ENCODE assay signal across 8 mouse cellular contexts in genomic region chr15:101859735-101860170, GRCm38 (mm10). TPM values are rescaled to one million over a fixed set of nuclear protein-coding genes. Genes with fewer than 3 reads are reported as not detected.
DNase-seq lines count a peak whose midpoint lies in the region; ATAC-seq and TF ChIP-seq lines count a peak whose summit lies in the region.

No protein-coding gene starts in this region.

- DNase-seq in layer of hippocampus, adult 2 months (ENCODE audit: low spot score in 2 of 2), result peak in 1 of 2 experiments; percentile 46
- no peak for DNase-seq in layer of hippocampus, adult 9-10 months (ENCODE audit: low spot score)
- DNase-seq in embryonic facial prominence, embryonic 10.5 days (ENCODE audit: low spot score), result peak; percentile 73
- peak; percentile 41 to 50 for DNase-seq in heart, postnatal 14 days
- DNase-seq in kidney, postnatal 25 days, result peak; percentile 53 to 64
- peak; percentile 66 for DNase-seq in lung, embryonic 14.5 days
- DNase-seq in yolk sac, embryonic 10.5 days (ENCODE audit: low spot score), result peak; percentile 14

- under 1% methylated on average over 33 of the region's 33 CpGs for WGBS in embryonic facial prominence, embryonic 10.5 days
- WGBS in lung, embryonic 14.5 days, result under 1% methylated on average over 33 of the region's 33 CpGs
- under 1% methylated on average over 33 of the region's 33 CpGs for WGBS in neural tube, embryonic 15.5 days

- intact Hi-C loops in heart, postnatal 14 days (cut with DNase I), result no loop called here

- peak; percentile 49; the same call in 1 of the 2 replicates for ATAC-seq in lung, embryonic 14.5 days (ENCODE audit: insufficient read depth)
- peak; percentile 50; the same call in 1 of the 2 replicates for ATAC-seq in neural tube, embryonic 15.5 days (ENCODE audit: low FRiP score)

- peak overlapping the region; percentile 73 for H3K27ac ChIP-seq in layer of hippocampus, adult 2 months
- peak overlapping the region; percentile 55 for H3K27ac ChIP-seq in embryonic facial prominence, embryonic 10.5 days (replicated peaks)
- H3K27ac ChIP-seq in lung, embryonic 14.5 days (ENCODE audit: low read depth), result no peak overlapping the region
- H3K27ac ChIP-seq in neural tube, embryonic 15.5 days (replicated peaks), result no peak overlapping the region

- H3K4me3 ChIP-seq in layer of hippocampus, adult 2 months, result peak overlapping the region; percentile 52
- H3K4me3 ChIP-seq in embryonic facial prominence, embryonic 10.5 days, result peak overlapping the region; percentile 62
- peak overlapping the region; percentile 34 for H3K4me3 ChIP-seq in lung, embryonic 14.5 days (ENCODE audit: low read depth, low read length)
- H3K4me3 ChIP-seq in neural tube, embryonic 15.5 days (replicated peaks), result peak overlapping the region; percentile 48

- no peaks in the 10 kb centered on the region for H3K9me3 ChIP-seq in embryonic facial prominence, embryonic 10.5 days
- no peaks in the 10 kb centered on the region for H3K9me3 ChIP-seq in lung, embryonic 14.5 days (ENCODE audit: low read depth, low read length)
- H3K9me3 ChIP-seq in neural tube, embryonic 15.5 days (replicated peaks), result no peaks in the 10 kb centered on the region

- TF ChIP-seq CTCF in layer of hippocampus, adult 2 months (conservative IDR thresholded peaks at IDR 0.05), result no peak
- TF ChIP-seq CTCF in lung, embryonic 14.5 days (IDR thresholded peaks at IDR 0.05; ENCODE audit: low read depth), result no peak

- peak overlapping the region; percentile 38 for H3K9ac ChIP-seq in lung, embryonic 14.5 days
- peak overlapping the region; percentile 59 for H3K9ac ChIP-seq in neural tube, embryonic 15.5 days (replicated peaks)

- H3K4me2 ChIP-seq in lung, embryonic 14.5 days, result peak overlapping the region; percentile 73
- H3K4me2 ChIP-seq in neural tube, embryonic 15.5 days, result peak overlapping the region; percentile 90

- H3K27me3 ChIP-seq in embryonic facial prominence, embryonic 10.5 days (replicated peaks; ENCODE audit: low read depth, poor library complexity, severe bottlenecking), result peaks cover 70% of the 10 kb centered on the region
- peaks cover 32% of the 10 kb centered on the region for H3K27me3 ChIP-seq in lung, embryonic 14.5 days (ENCODE audit: insufficient read depth, low read length)
- H3K27me3 ChIP-seq in neural tube, embryonic 15.5 days (replicated peaks), result peaks cover 41% of the 10 kb centered on the region

- peaks cover 26% of the 10 kb centered on the region for H3K4me1 ChIP-seq in embryonic facial prominence, embryonic 10.5 days
- H3K4me1 ChIP-seq in lung, embryonic 14.5 days (ENCODE audit: insufficient read depth), result no peaks in the 10 kb centered on the region; the same call in 1 of the 2 replicates
- H3K4me1 ChIP-seq in neural tube, embryonic 15.5 days, result peaks cover 20% of the 10 kb centered on the region

- no peaks in the 10 kb centered on the region for H3K36me3 ChIP-seq in embryonic facial prominence, embryonic 10.5 days (replicated peaks)
- no peaks in the 10 kb centered on the region for H3K36me3 ChIP-seq in lung, embryonic 14.5 days (ENCODE audit: insufficient read depth)
- no peaks in the 10 kb centered on the region for H3K36me3 ChIP-seq in neural tube, embryonic 15.5 days

RNA-seq across cellular contexts. Expression of gene Krt1, which starts 9.2 kb away (rescaled TPM):
- 1 to 10 TPM; 1.6 to 3.9 TPM for total RNA-seq in layer of hippocampus, adult 2 months (2021)
- 0.50 and 1.6 TPM in 2 replicates for polyA plus RNA-seq in embryonic facial prominence, embryonic 10.5 days (2016; fragmentation: Nextera tagmentation; extraction: Ambion mirVana)
- total RNA-seq in heart, postnatal 14 days (2021), result under 1 TPM in 1 of 2 experiments, not detected in 1; 0.07 TPM
- polyA plus RNA-seq in lung, embryonic 14.5 days (2014; fragmentation: Nextera tagmentation; extraction: Ambion mirVana), result 0.30 and 0.76 TPM in 2 replicates
- 11.9 and 16.9 TPM in 2 replicates for polyA plus RNA-seq in neural tube, embryonic 15.5 days (2015; fragmentation: Nextera tagmentation; extraction: Ambion mirVana)

RNA-seq across cellular contexts. Expression of gene Krt77, which starts 9.8 kb away (rescaled TPM):
- total RNA-seq in layer of hippocampus, adult 2 months (2021), result 10 to 100 TPM; 13.3 to 16.2 TPM
- polyA plus RNA-seq in embryonic facial prominence, embryonic 10.5 days (2016; fragmentation: Nextera tagmentation; extraction: Ambion mirVana), result 0.06 TPM in 1 of 2 replicates, not detected in the other
- total RNA-seq in heart, postnatal 14 days (2021), result not detected
- not detected in 2 replicates for polyA plus RNA-seq in lung, embryonic 14.5 days (2014; fragmentation: Nextera tagmentation; extraction: Ambion mirVana)
- 0.29 and 0.54 TPM in 2 replicates for polyA plus RNA-seq in neural tube, embryonic 15.5 days (2015; fragmentation: Nextera tagmentation; extraction: Ambion mirVana)

RNA-seq across cellular contexts. Expression of gene Krt76, which starts 33.0 kb away (rescaled TPM):
- total RNA-seq in layer of hippocampus, adult 2 months (2021), result not detected
- not detected in 2 replicates for polyA plus RNA-seq in embryonic facial prominence, embryonic 10.5 days (2016; fragmentation: Nextera tagmentation; extraction: Ambion mirVana)
- total RNA-seq in heart, postnatal 14 days (2021), result not detected
- not detected in 2 replicates for polyA plus RNA-seq in lung, embryonic 14.5 days (2014; fragmentation: Nextera tagmentation; extraction: Ambion mirVana)
- polyA plus RNA-seq in neural tube, embryonic 15.5 days (2015; fragmentation: Nextera tagmentation; extraction: Ambion mirVana), result not detected in 2 replicates

RNA-seq across cellular contexts. Expression of gene Krt2, which starts 41.8 kb away (rescaled TPM):
- total RNA-seq in layer of hippocampus, adult 2 months (2021), result 1 to 10 TPM; 7.0 to 8.0 TPM
- not detected in 2 replicates for polyA plus RNA-seq in embryonic facial prominence, embryonic 10.5 days (2016; fragmentation: Nextera tagmentation; extraction: Ambion mirVana)
- total RNA-seq in heart, postnatal 14 days (2021), result not detected
- polyA plus RNA-seq in lung, embryonic 14.5 days (2014; fragmentation: Nextera tagmentation; extraction: Ambion mirVana), result not detected in 2 replicates
- polyA plus RNA-seq in neural tube, embryonic 15.5 days (2015; fragmentation: Nextera tagmentation; extraction: Ambion mirVana), result not detected in 2 replicates

RNA-seq across cellular contexts. Expression of gene Krt73, which starts 57.6 kb away (rescaled TPM):
- 1 to 10 TPM; 6.3 to 8.0 TPM for total RNA-seq in layer of hippocampus, adult 2 months (2021)
- polyA plus RNA-seq in embryonic facial prominence, embryonic 10.5 days (2016; fragmentation: Nextera tagmentation; extraction: Ambion mirVana), result not detected in 2 replicates
- not detected for total RNA-seq in heart, postnatal 14 days (2021)
- not detected in 2 replicates for polyA plus RNA-seq in lung, embryonic 14.5 days (2014; fragmentation: Nextera tagmentation; extraction: Ambion mirVana)
- polyA plus RNA-seq in neural tube, embryonic 15.5 days (2015; fragmentation: Nextera tagmentation; extraction: Ambion mirVana), result 0.31 and 0.47 TPM in 2 replicates

Comparison
In these comparisons a context has a peak if more than half of its experiments do, and no peak if none do; other contexts are left out.
1. H3K27ac ChIP-seq: peak in layer of hippocampus, adult 2 months (single experiment) and embryonic facial prominence, embryonic 10.5 days (single experiment); none in lung, embryonic 14.5 days (single experiment) and neural tube, embryonic 15.5 days (single experiment).
2. Peak in every context shown above with its lines, with median percentiles within 50 percentile points of each other: H3K4me3 ChIP-seq.